Mouse (Mus musculus): Measurements from ENCODE around the gene Cdk6. TPM values are rescaled to one million over a fixed set of nuclear protein-coding genes. Genes with fewer than 3 reads are reported as not detected.

Cdk6 gene
- polyA plus RNA-seq, 1 experiment = 30.9 TPM

DNA sequence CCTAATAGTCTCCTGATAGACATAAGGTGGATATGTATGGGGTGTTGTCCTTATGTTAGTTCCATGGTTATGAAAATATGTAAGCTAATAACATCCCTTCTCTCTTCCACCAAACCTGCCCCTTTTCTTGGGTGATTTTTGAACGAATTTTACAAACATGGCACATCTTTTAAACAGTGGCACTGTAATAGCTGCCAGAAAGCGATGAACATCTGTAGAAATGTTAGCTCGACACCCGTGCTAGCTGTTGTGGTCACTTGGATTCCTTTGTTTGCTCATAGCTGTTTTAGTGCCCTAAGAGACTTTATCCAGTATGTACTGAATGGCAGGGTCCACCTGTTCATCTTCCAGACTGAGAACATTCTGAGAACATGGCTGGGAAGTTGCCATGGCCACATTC, 230.0 kb downstream of the Cdk6 start, which contains the start of gene 1700109H08Rik:
TSS of gene 1700109H08Rik (plus strand) at position 301 of the 400 bp plus-strand sequence.
- Histone ChIP-seq H3K4me3 (ENCODE audit: insufficient read depth, poor library complexity, severe bottlenecking) (no peak within 1 kb of the TSS), H3ac (ENCODE audit: control insufficient read depth, insufficient read length, low read depth) (no peak within 1 kb of the TSS), H3K27me3 (ENCODE audit: control insufficient read depth, insufficient read depth, insufficient read length) (no peaks in the 10 kb centered on the region), H3K79me2 (ENCODE audit: control insufficient read depth, insufficient read depth) (no peaks in the 10 kb centered on the region), H3K36me3 (ENCODE audit: control insufficient read depth, insufficient read depth) (peaks cover 93% of the 10 kb centered on the region), H3K79me3 (ENCODE audit: low read depth) (no peaks in the 10 kb centered on the region)
- TF ChIP-seq FOSL1 (IDR thresholded peaks at IDR 0.05; ENCODE audit: insufficient read depth, low read length, poor library complexity, severe bottlenecking) (no peak), CEBPB (IDR thresholded peaks at IDR 0.05; ENCODE audit: low read depth) (no peak), MYOD1 (IDR thresholded peaks at IDR 0.05; ENCODE audit: control insufficient read depth, insufficient read length, low read depth) (no peak), MAX (IDR thresholded peaks at IDR 0.05) (no peak), USF1 (IDR thresholded peaks at IDR 0.05; ENCODE audit: low read depth) (no peak), MYOG (IDR thresholded peaks at IDR 0.05; ENCODE audit: control insufficient read depth, extremely low read depth, insufficient read length) (no peak), CTCF (IDR thresholded peaks at IDR 0.05; ENCODE audit: control insufficient read depth, insufficient read depth, insufficient read length) (no peak)

DNA sequence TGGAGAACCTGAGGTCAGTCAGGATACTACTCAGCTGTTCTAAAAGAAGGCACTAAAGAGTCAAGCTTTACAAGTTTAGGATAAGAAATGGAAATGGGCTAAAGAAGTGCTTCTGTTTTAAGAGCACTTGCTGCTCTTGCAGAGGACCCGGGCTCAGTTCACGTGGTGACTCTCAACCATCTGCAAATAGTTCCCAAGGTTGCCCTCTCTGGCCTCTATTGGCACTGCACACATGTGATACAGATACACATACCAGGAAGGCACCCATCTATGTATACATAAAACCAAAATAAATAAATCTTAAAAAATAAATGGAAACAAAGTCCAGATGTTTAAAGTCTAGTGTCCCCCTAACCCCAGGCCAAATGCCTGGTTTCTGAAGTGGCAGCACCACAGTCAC, 233.5 kb downstream of the Cdk6 start:
- no peaks in the 10 kb centered on the region for H3K79me2 ChIP-seq (ENCODE audit: control insufficient read depth, insufficient read depth)
- H3K36me3 ChIP-seq (ENCODE audit: control insufficient read depth, insufficient read depth) = peaks cover 95% of the 10 kb centered on the region
- no peak overlapping the region for H3K4me3 ChIP-seq (ENCODE audit: insufficient read depth, poor library complexity, severe bottlenecking)
- H3K27me3 ChIP-seq (ENCODE audit: control insufficient read depth, insufficient read depth, insufficient read length) = no peaks in the 10 kb centered on the region
- no peaks in the 10 kb centered on the region for H3K79me3 ChIP-seq (ENCODE audit: low read depth)
- H3ac ChIP-seq (ENCODE audit: control insufficient read depth, insufficient read length, low read depth) = no peak overlapping the region
- TF ChIP-seq MYOD1 (IDR thresholded peaks at IDR 0.05; ENCODE audit: control insufficient read depth, insufficient read length, low read depth) = no peak
- no peak for TF ChIP-seq FOSL1 (IDR thresholded peaks at IDR 0.05; ENCODE audit: insufficient read depth, low read length, poor library complexity, severe bottlenecking)
- TF ChIP-seq MAX (IDR thresholded peaks at IDR 0.05) = no peak
- no peak for TF ChIP-seq USF1 (IDR thresholded peaks at IDR 0.05; ENCODE audit: low read depth)
- TF ChIP-seq CTCF (IDR thresholded peaks at IDR 0.05; ENCODE audit: control insufficient read depth, insufficient read depth, insufficient read length) = no peak
- no peak for TF ChIP-seq CEBPB (IDR thresholded peaks at IDR 0.05; ENCODE audit: low read depth)
- TF ChIP-seq MYOG (IDR thresholded peaks at IDR 0.05; ENCODE audit: control insufficient read depth, extremely low read depth, insufficient read length) = no peak

DNA sequence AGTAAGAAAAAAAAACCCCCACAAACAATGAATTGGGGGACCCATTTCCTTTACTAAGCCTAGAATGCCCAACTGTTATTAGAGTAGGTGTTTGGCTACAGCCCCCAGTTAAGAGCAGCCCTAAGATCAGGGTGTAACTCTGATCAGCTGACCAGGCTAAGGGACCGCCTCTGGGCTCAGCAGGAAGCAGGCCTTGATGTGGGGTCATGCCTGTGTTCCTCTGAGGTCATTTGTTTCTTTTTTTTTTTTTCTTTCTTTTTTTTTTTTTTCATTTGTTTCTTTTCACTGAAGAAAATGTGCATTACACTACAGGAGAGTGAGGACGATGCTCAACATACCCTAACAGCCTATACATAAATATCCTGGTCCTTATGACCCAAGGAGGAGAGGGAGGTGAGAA, 236.7 kb downstream of the Cdk6 start:
- Histone ChIP-seq H3K4me3 (ENCODE audit: insufficient read depth, poor library complexity, severe bottlenecking) (no peak overlapping the region), H3K36me3 (ENCODE audit: control insufficient read depth, insufficient read depth) (peaks cover 94% of the 10 kb centered on the region), H3K79me3 (ENCODE audit: low read depth) (no peaks in the 10 kb centered on the region), H3K79me2 (ENCODE audit: control insufficient read depth, insufficient read depth) (no peaks in the 10 kb centered on the region), H3ac (ENCODE audit: control insufficient read depth, insufficient read length, low read depth) (no peak overlapping the region), H3K27me3 (ENCODE audit: control insufficient read depth, insufficient read depth, insufficient read length) (no peaks in the 10 kb centered on the region)
- TF ChIP-seq CEBPB (IDR thresholded peaks at IDR 0.05; ENCODE audit: low read depth) (no peak), MYOD1 (IDR thresholded peaks at IDR 0.05; ENCODE audit: control insufficient read depth, insufficient read length, low read depth) (no peak), FOSL1 (IDR thresholded peaks at IDR 0.05; ENCODE audit: insufficient read depth, low read length, poor library complexity, severe bottlenecking) (no peak), MAX (IDR thresholded peaks at IDR 0.05) (no peak), MYOG (IDR thresholded peaks at IDR 0.05; ENCODE audit: control insufficient read depth, extremely low read depth, insufficient read length) (no peak), CTCF (IDR thresholded peaks at IDR 0.05; ENCODE audit: control insufficient read depth, insufficient read depth, insufficient read length) (no peak), USF1 (IDR thresholded peaks at IDR 0.05; ENCODE audit: low read depth) (no peak)

DNA sequence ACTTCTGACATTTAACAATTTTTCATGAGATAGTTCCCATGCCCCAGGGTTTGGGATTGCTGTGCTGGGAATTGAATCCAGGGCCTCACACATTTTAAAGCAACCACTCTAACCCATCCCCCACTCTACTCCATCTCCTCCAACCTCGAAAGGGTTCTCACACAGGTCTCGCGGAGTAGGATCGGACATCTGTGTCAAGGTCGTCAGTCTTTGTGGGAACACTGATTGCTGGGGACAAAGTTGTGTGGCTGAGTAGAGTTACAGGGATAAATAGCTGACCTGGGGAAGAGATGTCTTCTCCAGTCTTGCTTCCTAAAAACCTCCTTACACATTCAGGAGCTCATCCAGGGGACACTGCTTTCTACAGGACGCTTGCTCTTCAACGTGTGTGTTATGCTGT, 237.8 kb downstream of the Cdk6 start:
- no peak overlapping the region for H3ac ChIP-seq (ENCODE audit: control insufficient read depth, insufficient read length, low read depth)
- no peaks in the 10 kb centered on the region for H3K27me3 ChIP-seq (ENCODE audit: control insufficient read depth, insufficient read depth, insufficient read length)
- H3K36me3 ChIP-seq (ENCODE audit: control insufficient read depth, insufficient read depth) = peaks cover 94% of the 10 kb centered on the region
- no peaks in the 10 kb centered on the region for H3K79me2 ChIP-seq (ENCODE audit: control insufficient read depth, insufficient read depth)
- no peaks in the 10 kb centered on the region for H3K79me3 ChIP-seq (ENCODE audit: low read depth)
- no peak for TF ChIP-seq MYOG (IDR thresholded peaks at IDR 0.05; ENCODE audit: control insufficient read depth, extremely low read depth, insufficient read length)
- no peak for TF ChIP-seq MYOD1 (IDR thresholded peaks at IDR 0.05; ENCODE audit: control insufficient read depth, insufficient read length, low read depth)
- TF ChIP-seq FOSL1 (IDR thresholded peaks at IDR 0.05; ENCODE audit: insufficient read depth, low read length, poor library complexity, severe bottlenecking) = no peak
- TF ChIP-seq CTCF (IDR thresholded peaks at IDR 0.05; ENCODE audit: control insufficient read depth, insufficient read depth, insufficient read length) = no peak
- no peak for TF ChIP-seq MAX (IDR thresholded peaks at IDR 0.05)
- TF ChIP-seq USF1 (IDR thresholded peaks at IDR 0.05; ENCODE audit: low read depth) = no peak
- TF ChIP-seq CEBPB (IDR thresholded peaks at IDR 0.05; ENCODE audit: low read depth) = no peak
- no peak overlapping the region for H3K4me3 ChIP-seq (ENCODE audit: insufficient read depth, poor library complexity, severe bottlenecking)

Other genes with a start within 250 kb of the Cdk6 start
- 13.3 TPM for gene Fam133b, start 202.3 kb downstream of the Cdk6 start, polyA plus RNA-seq (2012; fragmentation: generic; extraction: Trizol)
- gene 1700109H08Rik, start 230.1 kb downstream of the Cdk6 start, polyA plus RNA-seq (2012; fragmentation: generic; extraction: Trizol) = 0.39 TPM